Mouse (Mus musculus): Measurements from ENCODE around the gene Rpl39. TPM values are rescaled to one million over a fixed set of nuclear protein-coding genes. Genes with fewer than 3 reads are reported as not detected.

The Rpl39 gene
- polyA plus RNA-seq, 1 experiment from 2014 or later: 429 TPM

DNA sequence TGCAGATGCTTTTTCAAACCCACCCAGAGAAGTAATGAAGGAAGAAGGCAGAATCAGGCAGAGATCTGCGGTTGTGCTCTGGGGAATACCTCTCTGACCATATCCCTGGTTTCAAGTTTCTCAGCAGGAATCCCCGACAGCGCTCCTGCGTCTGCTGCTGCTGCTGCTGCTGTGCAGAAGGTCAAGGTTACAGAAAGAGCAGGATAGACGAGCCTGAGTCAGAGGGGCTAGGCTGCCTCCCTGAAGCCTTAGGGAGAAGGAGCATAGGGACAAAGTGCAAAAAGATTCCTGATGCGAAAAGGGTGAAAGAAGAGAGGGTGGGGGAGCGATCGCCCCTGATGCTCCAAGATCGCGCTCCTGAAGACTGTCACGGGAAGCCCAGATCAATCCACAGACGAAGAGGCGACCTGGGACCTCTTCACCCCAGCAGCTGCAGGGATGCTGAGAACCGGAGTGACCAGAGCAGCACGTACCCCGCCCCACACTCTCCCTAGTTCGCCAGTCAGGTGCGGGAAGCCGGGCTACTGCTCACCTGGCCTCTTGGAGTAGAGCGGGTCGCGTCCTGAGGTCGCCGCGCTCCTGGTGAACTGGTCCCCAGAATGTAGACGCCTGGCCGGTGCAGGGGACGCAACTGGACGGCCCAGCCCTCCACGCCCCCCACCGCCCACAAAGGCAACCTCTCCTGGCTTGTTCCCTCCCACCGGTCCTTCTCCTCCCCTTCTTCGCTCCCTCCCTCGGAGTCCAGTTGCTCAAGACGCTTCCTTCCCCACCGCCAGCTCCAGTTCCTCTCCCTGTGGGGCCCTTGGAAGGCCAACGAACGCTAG, 36.9 kb downstream of the Rpl39 start, which contains the start of gene Sowahd:
TSS of gene Sowahd (plus strand) at position 780 of the 824 bp plus-strand sequence.
- no peaks in the 10 kb centered on the region for H3K36me3 ChIP-seq
- peak within 1 kb of the TSS; percentile 48 for H3K4me3 ChIP-seq
- DNase-seq (ENCODE audit: low spot score): peak; percentile 41
- H3K9me3 ChIP-seq (replicated peaks): no peaks in the 10 kb centered on the region
- H3K27me3 ChIP-seq (ENCODE audit: low read depth, poor library complexity, severe bottlenecking): peaks cover 85% of the 10 kb centered on the region
- WGBS: 7% methylated on average over 33 of the region's 38 CpGs
- H3K4me1 ChIP-seq: peaks cover 14% of the 10 kb centered on the region
- no peak within 1 kb of the TSS for H3K27ac ChIP-seq

DNA sequence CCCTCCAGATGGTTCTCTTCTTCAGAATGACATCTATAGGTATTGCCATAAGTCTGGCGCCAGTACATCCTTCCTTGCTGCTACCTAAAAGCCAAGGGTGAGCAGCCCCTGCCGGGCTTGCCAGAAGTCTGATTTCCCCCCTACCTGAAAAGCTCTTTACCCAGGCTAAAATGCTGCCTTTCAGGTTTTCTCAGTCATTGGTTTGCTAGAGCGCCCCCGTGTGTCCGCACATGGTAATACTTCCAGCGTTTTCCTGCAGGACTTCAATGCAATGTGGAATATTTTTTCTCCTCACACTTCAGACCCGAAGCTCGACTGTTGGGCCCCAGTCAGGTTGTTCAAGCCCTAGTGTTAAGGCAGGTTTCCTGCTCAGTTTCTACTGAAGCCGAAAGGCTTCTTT, 42.5 kb downstream of the Rpl39 start:
- Histone ChIP-seq H3K4me3 (no peak overlapping the region), H3K27me3 (ENCODE audit: low read depth, poor library complexity, severe bottlenecking) (peaks cover 30% of the 10 kb centered on the region), H3K4me1 (no peaks in the 10 kb centered on the region), H3K27ac (no peak overlapping the region), H3K9me3 (replicated peaks) (no peaks in the 10 kb centered on the region), H3K36me3 (no peaks in the 10 kb centered on the region)
- WGBS: 17% methylated on average over 9 of the region's 9 CpGs
- DNase-seq (ENCODE audit: low spot score): peak; percentile 71

Other genes starting within 250 kb of the Rpl39 start
- gene Ube2a, start 211.5 kb downstream of the Rpl39 start, polyA plus RNA-seq (2016; fragmentation: Nextera tagmentation; extraction: Ambion mirVana): 125 TPM in 2 replicates
- 32.0 and 32.6 TPM in 2 replicates for gene C330007P06Rik, start 211.3 kb downstream of the Rpl39 start, polyA plus RNA-seq (2016; fragmentation: Nextera tagmentation; extraction: Ambion mirVana)
- gene Nkrf, start 182.5 kb downstream of the Rpl39 start, polyA plus RNA-seq (2016; fragmentation: Nextera tagmentation; extraction: Ambion mirVana): 2.3 and 2.7 TPM in 2 replicates
- 38.8 and 59.0 TPM in 2 replicates for gene Sept6, start 93.6 kb downstream of the Rpl39 start, polyA plus RNA-seq (2016; fragmentation: Nextera tagmentation; extraction: Ambion mirVana)
- gene Sowahd, start 36.6 kb downstream of the Rpl39 start, polyA plus RNA-seq (2016; fragmentation: Nextera tagmentation; extraction: Ambion mirVana): 0.09 and 0.15 TPM in 2 replicates
- 14.0 and 18.4 TPM in 2 replicates for gene Upf3b, start 24.9 kb upstream of the Rpl39 start, polyA plus RNA-seq (2016; fragmentation: Nextera tagmentation; extraction: Ambion mirVana)
- gene Nkap, start 41.4 kb upstream of the Rpl39 start, polyA plus RNA-seq (2016; fragmentation: Nextera tagmentation; extraction: Ambion mirVana): 16.8 and 20.2 TPM in 2 replicates
- gene Akap14, start 83.4 kb upstream of the Rpl39 start, polyA plus RNA-seq (2016; fragmentation: Nextera tagmentation; extraction: Ambion mirVana): not detected in 2 replicates
- 329 and 348 TPM in 2 replicates for gene Ndufa1, start 105.8 kb upstream of the Rpl39 start, polyA plus RNA-seq (2016; fragmentation: Nextera tagmentation; extraction: Ambion mirVana)
- 9.4 and 11.4 TPM in 2 replicates for gene Rnf113a1, start 105.8 kb upstream of the Rpl39 start, polyA plus RNA-seq (2016; fragmentation: Nextera tagmentation; extraction: Ambion mirVana)
- gene Gm9, start 125.6 kb upstream of the Rpl39 start, polyA plus RNA-seq (2016; fragmentation: Nextera tagmentation; extraction: Ambion mirVana): not detected in 2 replicates
- gene Rhox1, start 136.9 kb upstream of the Rpl39 start, polyA plus RNA-seq (2016; fragmentation: Nextera tagmentation; extraction: Ambion mirVana): not detected in 2 replicates
- not detected in 2 replicates for gene Rhox2a, start 159.6 kb upstream of the Rpl39 start, polyA plus RNA-seq (2016; fragmentation: Nextera tagmentation; extraction: Ambion mirVana)
- not detected in 2 replicates for gene Rhox3a, start 164.5 kb upstream of the Rpl39 start, polyA plus RNA-seq (2016; fragmentation: Nextera tagmentation; extraction: Ambion mirVana)
- gene Rhox4a, start 179.9 kb upstream of the Rpl39 start, polyA plus RNA-seq (2016; fragmentation: Nextera tagmentation; extraction: Ambion mirVana): not detected in 2 replicates

All from limb, embryonic 10.5 days (tissue).